Mouse (Mus musculus) inflammation-experienced regulatory T-cells, adult 16 weeks (primary cell): ENCODE measurements around the gene Tmem229a. TPM values are rescaled to one million over a fixed set of nuclear protein-coding genes. Genes with fewer than 3 reads are reported as not detected.

Source experiments
- polyA plus RNA-seq: library from polyadenylated mRNA; unstranded; fragments of 100-300 nt; shearing (Covaris generic); gene quantifications from one replicate; pipeline ENCODE4 v1.2.1, GENCODE M21; 2017

Gene Tmem229a
- not detected for polyA plus RNA-seq

DNA sequence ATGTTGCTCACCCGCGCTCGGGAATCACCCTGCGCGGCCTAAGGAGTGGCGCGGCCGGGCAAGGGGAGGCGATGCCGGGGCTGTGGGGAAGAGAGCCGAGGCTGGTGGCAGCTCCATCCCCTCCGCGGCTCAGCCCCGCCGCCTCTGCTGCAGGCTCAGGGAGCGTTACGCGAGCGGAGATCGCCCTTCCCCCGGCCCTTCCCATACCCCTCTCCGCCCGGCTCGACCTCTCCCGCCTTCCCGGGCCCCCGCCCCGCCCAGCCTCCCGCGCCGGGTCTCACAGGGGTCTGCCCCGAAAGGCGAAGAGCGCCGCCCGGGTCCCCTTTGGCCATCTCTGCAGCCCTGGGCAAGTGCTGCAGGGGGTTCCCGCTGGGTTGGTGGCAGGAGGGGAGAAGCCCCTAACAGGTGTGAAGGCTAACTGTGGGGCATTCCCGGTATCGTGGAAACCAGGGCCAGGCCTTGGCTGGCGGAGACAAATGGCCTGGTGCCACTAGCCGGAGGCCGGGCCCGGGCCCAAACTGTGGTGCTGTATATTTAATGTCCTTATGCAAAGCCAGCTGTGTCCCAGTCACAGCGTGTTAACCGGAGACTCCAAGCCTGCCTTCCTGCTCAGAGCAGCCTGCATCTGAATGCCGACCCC is at the start of gene Tmem229a:
Tmem229a (minus strand) TSS at position 352 of the 640 bp plus-strand sequence.

Other genes with a start within 250 kb of the Tmem229a start
- gene Hyal6, start 223.1 kb downstream of the Tmem229a start, polyA plus RNA-seq: not detected
- not detected for gene Hyal4, start 208.0 kb downstream of the Tmem229a start, polyA plus RNA-seq
- gene Spam1, start 165.1 kb downstream of the Tmem229a start, polyA plus RNA-seq: not detected
- not detected for gene Hyal5, start 98.3 kb downstream of the Tmem229a start, polyA plus RNA-seq